Mouse (Mus musculus) intestine, embryonic 15.5 days (tissue): ENCODE results near the gene Slc22a5. TPM values are rescaled to one million over a fixed set of nuclear protein-coding genes. Genes with fewer than 3 reads are reported as not detected.
A peak's percentile ranks its signal among the peaks of the same experiment; 100 is the strongest.
"Not testable (repeated sequence)": the region's sequence is repeated elsewhere in the genome, so short reads cannot be mapped to it uniquely, and the experiment has no call there.

Source experiments
- ATAC-seq: fragments of 200-750 bp; cut with Nextera tagmentation; 2 replicates; pipeline ENCODE4 v1.8.0; 2017; ENCODE audit warnings: moderate TSS enrichment, moderate library complexity
- H3K27ac ChIP-seq: fragments of 300-500 bp; sonication (generic); 2 replicates; pipeline ENCODE4 v1.5.1; 2015; ENCODE audit warnings: mild to moderate bottlenecking, inconsistent platforms
- H3K27me3 ChIP-seq: fragments of 300-500 bp; sonication (generic); replicated peaks from 2 replicates; pipeline ENCODE4 v1.6.1; 2015; ENCODE audit warnings: inconsistent platforms
- H3K36me3 ChIP-seq: fragments of 300-500 bp; sonication (generic); 2 replicates; pipeline ENCODE4 v1.6.1; 2015; ENCODE audit warnings: inconsistent platforms
- H3K4me1 ChIP-seq: fragments of 300-500 bp; sonication (generic); replicated peaks from 2 replicates; pipeline ENCODE4 v1.6.1; 2015; ENCODE audit warnings: inconsistent platforms
- H3K4me2 ChIP-seq: fragments of 300-500 bp; sonication (generic); replicated peaks from 2 replicates; pipeline ENCODE4 v1.6.1; 2015; ENCODE audit warnings: mild to moderate bottlenecking, inconsistent platforms
- H3K4me3 ChIP-seq: fragments of 300-500 bp; sonication (generic); replicated peaks from 2 replicates; pipeline ENCODE4 v1.5.1; 2015; ENCODE audit warnings: inconsistent platforms
- H3K9ac ChIP-seq: fragments of 300-500 bp; sonication (generic); 2 replicates; pipeline ENCODE4 v1.6.1; 2015; ENCODE audit warnings: inconsistent platforms
- H3K9me3 ChIP-seq: fragments of 300-500 bp; sonication (generic); 2 replicates; pipeline ENCODE4 v1.6.1; 2016; ENCODE audit warnings: inconsistent platforms
- WGBS: fragments of 180-500 bp; shearing (Covaris S2); methylation state at CpG from one replicate; pipeline ENCODE4 v1.1.7; 2015; 5-methylcytosine and 5-hydroxymethylcytosine counted together
- polyA plus RNA-seq: library from polyadenylated mRNA; unstranded; fragments of >200 nt; fragmentation: Nextera tagmentation; extraction: Ambion mirVana; gene quantifications from 2 replicates; pipeline ENCODE4 v1.2.1, GENCODE M21; 2015

The Slc22a5 gene
- polyA plus RNA-seq, 1 experiment from 2014 or later = 10.5 TPM

DNA sequence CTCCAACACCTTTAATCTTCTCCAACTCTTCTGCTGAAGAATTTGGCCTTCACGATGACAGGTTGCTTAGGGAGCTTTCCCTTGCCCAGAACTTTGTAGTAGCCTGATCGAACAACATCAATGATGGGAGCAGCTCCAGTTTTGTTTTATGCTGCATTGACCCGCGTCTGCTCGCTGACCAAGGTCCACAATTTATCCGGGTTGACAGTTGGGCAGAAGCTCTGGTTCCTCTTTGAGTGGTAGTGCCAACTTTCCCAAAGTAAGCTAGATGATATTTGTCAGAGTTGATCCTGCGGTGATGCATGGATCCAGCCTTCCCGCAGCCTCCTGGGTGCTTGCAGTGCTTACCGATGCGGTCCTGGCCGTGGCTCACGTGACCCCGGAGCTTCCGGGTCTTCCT lies 11.3 kb upstream of the Slc22a5 start:
- Histone ChIP-seq H3K9me3 (no peaks in the 10 kb centered on the region), H3K27ac (no peak overlapping the region), H3K36me3 (no peaks in the 10 kb centered on the region), H3K4me2 (no peak overlapping the region), H3K9ac (no peak overlapping the region), H3K4me3 (no peak overlapping the region), H3K4me1 (peaks cover 8% of the 10 kb centered on the region), H3K27me3 (no peaks in the 10 kb centered on the region)
- WGBS = 92% methylated on average over 14 of the region's 14 CpGs
- no peak for ATAC-seq

DNA sequence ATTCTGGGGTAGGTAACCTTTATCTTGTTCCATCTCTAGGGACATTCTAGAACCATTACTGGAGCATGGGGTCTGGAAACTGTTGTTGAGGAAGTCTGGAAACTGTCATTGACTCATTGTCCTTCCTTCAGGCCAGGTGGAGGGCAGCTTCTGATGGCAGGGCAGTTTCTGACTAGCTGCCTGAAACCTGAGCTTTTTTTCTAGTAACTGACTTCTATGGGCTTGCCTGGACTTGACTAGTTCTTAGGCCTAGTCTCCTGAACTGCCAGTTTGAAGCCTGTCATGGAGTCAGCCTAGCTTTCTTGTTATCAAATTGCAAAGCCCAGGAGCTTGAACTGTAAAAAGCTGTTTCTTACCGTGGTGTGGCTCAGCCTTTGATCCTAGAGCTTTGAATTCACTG lies 9.5 kb upstream of the Slc22a5 start:
- no peak overlapping the region for H3K27ac ChIP-seq
- no peak overlapping the region for H3K9ac ChIP-seq
- no peaks in the 10 kb centered on the region for H3K27me3 ChIP-seq
- no peak overlapping the region for H3K4me2 ChIP-seq
- H3K4me3 ChIP-seq = no peak overlapping the region
- no peaks in the 10 kb centered on the region for H3K36me3 ChIP-seq
- no peaks in the 10 kb centered on the region for H3K9me3 ChIP-seq
- ATAC-seq = no peak
- peaks cover 8% of the 10 kb centered on the region for H3K4me1 ChIP-seq
- 39% methylated on average over 1 of the region's 1 CpGs for WGBS

DNA sequence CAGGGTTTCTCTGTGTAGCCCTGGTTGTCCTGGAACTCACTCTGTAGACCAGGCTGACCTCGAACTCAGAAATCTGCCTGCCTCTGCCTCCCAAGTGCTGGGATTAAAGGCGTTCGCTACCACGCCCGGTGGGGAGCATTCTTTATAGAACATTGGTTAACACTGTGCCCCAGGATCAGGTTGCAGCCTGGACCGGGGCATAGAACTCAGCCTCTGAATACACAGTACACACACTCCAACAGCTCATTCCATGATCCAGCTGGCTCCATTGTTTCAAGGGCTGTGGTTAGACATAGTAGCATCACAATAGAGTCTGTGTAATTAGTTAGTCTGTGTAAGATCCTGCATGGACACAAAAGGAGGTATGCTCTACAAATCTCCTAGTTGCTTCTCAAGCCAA lies 8.5 kb upstream of the Slc22a5 start:
- Histone ChIP-seq H3K4me1 (peaks cover 8% of the 10 kb centered on the region), H3K4me2 (no peak overlapping the region), H3K4me3 (no peak overlapping the region), H3K9me3 (no peaks in the 10 kb centered on the region), H3K27me3 (no peaks in the 10 kb centered on the region), H3K9ac (no peak overlapping the region), H3K36me3 (no peaks in the 10 kb centered on the region), H3K27ac (no peak overlapping the region)
- ATAC-seq = no peak
- WGBS = 92% methylated on average over 6 of the region's 6 CpGs

DNA sequence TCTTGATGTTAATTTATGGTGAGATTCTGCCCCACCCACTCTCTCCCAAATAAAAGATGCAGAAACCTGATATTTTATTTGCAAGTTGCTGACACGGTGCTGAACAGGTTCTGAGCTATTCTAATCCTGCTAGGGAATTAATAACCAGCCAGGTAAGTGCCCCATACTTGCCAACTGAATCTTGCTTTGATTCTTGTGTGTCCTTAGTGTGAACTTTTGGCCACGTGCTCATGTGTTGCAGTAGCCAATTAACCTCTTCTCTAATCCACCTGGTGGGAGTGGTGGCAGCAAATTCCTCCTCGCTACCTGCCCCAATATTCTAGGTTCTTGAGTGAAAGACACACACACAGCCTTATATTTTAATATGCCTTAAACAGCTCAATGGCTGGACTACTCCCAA lies 7.5 kb upstream of the Slc22a5 start:
- Histone ChIP-seq H3K4me3 (no peak overlapping the region), H3K4me2 (no peak overlapping the region), H3K36me3 (no peaks in the 10 kb centered on the region), H3K27ac (no peak overlapping the region), H3K27me3 (no peaks in the 10 kb centered on the region), H3K9ac (no peak overlapping the region), H3K9me3 (no peaks in the 10 kb centered on the region), H3K4me1 (peaks cover 3% of the 10 kb centered on the region)
- WGBS = 63% methylated on average over 3 of the region's 3 CpGs
- no peak for ATAC-seq

DNA sequence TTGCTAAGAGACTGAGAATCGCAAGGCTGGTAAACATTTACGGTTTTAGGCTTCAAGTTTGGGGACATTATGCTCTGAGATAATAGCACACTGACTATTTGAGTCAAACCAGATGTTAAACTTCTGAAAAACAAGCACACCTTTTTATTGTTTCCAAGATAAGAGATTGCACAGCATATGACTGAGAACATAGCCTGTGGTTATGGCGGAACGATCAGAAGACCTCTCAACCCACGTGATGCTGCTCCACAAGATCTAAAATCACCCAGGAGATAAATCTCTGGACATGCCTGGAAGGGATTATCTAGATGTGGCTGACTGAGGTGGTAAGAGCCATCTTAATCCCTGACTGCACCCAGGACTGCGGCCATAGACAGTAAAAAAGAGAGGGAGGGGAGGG lies 5.5 kb upstream of the Slc22a5 start:
- peak; percentile 65 for ATAC-seq
- Histone ChIP-seq H3K27ac (no peak overlapping the region), H3K27me3 (no peaks in the 10 kb centered on the region), H3K4me2 (no peak overlapping the region), H3K9ac (no peak overlapping the region), H3K4me3 (no peak overlapping the region), H3K4me1 (no peaks in the 10 kb centered on the region), H3K9me3 (no peaks in the 10 kb centered on the region), H3K36me3 (no peaks in the 10 kb centered on the region)
- 44% methylated on average over 6 of the region's 6 CpGs for WGBS

DNA sequence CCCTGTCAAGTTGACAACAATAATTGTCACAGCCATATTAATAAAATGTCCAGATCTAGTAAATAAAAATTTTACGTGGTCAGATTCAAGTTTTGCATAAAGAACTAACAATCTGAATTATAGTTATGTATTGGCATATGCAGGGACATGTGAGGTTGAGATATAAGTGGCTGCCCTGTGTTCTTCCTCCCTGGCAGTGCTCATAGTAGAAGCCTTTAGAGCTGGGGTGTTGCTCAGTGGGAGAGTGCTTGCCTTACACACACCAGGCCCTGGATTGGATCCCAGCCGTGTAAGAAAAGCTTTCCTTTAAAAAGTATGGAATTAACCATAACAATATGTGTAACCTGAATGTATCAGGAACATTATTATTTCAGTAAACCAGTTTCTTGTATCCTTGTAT lies 2.0 kb upstream of the Slc22a5 start:
- Histone ChIP-seq H3K4me2 (no peak overlapping the region), H3K36me3 (no peaks in the 10 kb centered on the region), H3K4me3 (no peak overlapping the region), H3K27me3 (no peaks in the 10 kb centered on the region), H3K4me1 (peaks cover 18% of the 10 kb centered on the region), H3K9me3 (no peaks in the 10 kb centered on the region), H3K27ac (no peak overlapping the region), H3K9ac (no peak overlapping the region)
- WGBS = 67% methylated on average over 2 of the region's 2 CpGs
- no peak for ATAC-seq

DNA sequence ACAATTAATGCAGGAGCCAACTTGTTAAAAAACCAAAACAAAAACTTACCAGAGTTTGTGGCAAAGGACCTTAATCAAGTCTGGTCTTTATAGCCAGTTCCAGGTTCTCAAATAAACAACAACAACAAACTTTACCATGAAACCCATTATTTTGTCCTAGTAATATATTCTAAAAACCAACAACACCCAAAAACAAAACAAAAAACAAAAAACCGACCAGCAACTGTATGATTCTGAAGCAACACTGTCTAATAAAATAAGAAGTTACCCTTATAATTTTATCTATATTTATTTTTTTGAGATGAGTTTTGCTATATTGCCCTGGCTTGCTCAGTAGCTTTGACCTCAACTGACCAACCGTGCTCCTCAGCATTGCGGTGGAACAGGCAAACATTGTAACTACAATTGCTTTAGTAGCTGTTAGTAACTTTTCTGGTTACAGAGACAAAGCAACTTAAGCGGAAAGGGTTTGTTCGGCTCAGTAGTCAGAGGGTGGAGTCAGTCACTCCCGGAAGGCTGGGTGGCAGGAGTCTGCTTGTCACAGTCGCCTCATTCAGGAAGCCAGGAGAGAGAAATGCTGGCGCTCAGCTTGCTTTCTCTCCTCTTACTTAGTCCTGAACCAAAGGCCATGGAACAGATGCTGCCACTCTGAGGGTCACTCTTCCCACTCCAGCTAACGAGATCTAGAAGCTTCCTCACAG lies 1.4 kb upstream of the Slc22a5 start:
- ATAC-seq = no peak
- Histone ChIP-seq H3K27ac (peak overlapping the region; percentile 40; the same call in 1 of the 2 replicates), H3K9me3 (no peaks in the 10 kb centered on the region), H3K27me3 (no peaks in the 10 kb centered on the region), H3K4me3 (no peak overlapping the region), H3K9ac (no peak overlapping the region), H3K4me2 (no peak overlapping the region), H3K4me1 (peaks cover 22% of the 10 kb centered on the region), H3K36me3 (no peaks in the 10 kb centered on the region)
- 48% methylated on average over 9 of the region's 9 CpGs for WGBS

DNA sequence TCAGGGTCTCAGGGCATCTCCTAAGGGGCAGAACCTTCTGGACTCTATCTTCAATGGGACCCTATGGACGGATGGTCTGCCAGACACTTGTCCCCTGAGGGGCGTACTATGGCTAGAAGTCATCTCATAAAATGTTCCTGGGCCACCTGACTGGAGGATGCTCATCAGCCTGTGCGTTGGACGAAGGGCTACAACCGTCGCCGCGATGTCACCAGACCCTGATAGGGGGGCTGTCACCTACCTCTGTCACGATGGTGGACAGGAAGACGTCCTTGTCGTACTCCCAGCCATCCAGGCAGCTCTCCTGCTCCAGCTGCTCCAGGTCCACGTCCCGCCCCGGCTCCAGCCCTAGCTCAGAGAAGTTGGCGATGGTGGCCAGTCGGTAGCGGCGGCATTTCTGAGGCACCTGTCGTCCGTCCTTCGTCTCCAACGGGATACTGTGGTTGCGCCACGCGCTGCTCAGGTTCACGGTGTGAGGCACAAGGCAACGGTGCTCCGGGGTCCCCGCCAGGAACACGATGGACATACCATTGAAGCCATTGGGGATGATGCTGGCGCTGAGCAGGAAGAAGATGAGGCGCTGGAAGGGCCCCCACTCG lies 455 bp downstream of the Slc22a5 start:
- H3K9ac ChIP-seq = peak overlapping the region; percentile 67
- H3K4me1 ChIP-seq = peaks cover 22% of the 10 kb centered on the region
- no peaks in the 10 kb centered on the region for H3K27me3 ChIP-seq
- no peak for ATAC-seq
- H3K9me3 ChIP-seq = no peaks in the 10 kb centered on the region
- H3K4me3 ChIP-seq = peak overlapping the region; percentile 61
- H3K4me2 ChIP-seq = peak overlapping the region; percentile 91
- no peaks in the 10 kb centered on the region for H3K36me3 ChIP-seq
- WGBS = 2% methylated on average over 33 of the region's 33 CpGs
- peak overlapping the region; percentile 66 for H3K27ac ChIP-seq

DNA sequence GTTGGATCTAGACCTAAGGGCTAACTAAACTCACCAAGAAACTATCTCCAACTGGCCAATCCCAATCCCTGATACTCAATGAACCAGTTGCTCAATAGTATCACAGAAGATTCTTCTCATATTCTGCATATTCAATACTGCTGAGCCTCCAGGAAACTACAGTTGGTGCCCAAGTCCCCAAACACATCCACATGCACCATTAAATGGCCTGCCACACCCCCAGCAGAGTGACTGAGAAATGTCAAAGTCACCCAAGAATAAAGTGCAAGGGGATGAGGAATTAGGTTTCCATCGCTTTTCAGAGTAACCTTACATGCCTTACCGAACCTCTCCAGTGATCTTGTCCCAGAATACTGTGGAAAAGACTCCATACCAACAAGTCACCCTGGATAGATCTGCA lies 1.2 kb downstream of the Slc22a5 start:
- H3K4me2 ChIP-seq = peak overlapping the region; percentile 91
- no peak overlapping the region for H3K27ac ChIP-seq
- peak overlapping the region; percentile 61; the same call in 1 of the 2 replicates for H3K4me3 ChIP-seq
- no peaks in the 10 kb centered on the region for H3K27me3 ChIP-seq
- no peak overlapping the region for H3K9ac ChIP-seq
- peaks cover 22% of the 10 kb centered on the region for H3K4me1 ChIP-seq
- H3K9me3 ChIP-seq = no peaks in the 10 kb centered on the region
- no peaks in the 10 kb centered on the region for H3K36me3 ChIP-seq
- no peak for ATAC-seq
- 87% methylated on average over 2 of the region's 2 CpGs for WGBS

DNA sequence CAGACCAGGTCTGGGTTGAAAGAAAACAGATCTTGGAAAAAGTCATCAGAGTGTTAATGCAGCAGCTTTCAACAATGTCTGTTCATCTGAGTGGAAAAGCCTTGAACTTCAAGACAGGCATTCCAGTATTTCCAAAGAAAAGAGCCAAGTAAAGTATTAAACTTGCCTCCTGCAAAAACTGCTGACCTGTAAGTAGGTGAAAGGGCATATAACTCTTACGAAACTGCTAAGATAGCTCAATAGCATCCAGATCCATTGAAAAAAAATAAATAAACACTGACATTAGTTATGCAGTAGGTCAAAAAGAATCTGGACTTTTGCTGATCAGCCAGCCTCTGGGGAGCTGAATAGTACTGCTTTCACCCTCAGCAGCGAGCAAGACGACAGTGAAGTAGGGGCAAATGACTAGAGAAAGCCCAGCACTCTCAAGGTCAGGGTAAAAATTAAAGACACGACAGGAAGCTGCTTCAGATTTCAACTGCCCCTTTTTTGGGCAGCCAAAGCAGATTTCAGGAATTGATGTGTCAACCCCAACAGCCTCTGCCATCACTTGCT lies 2.3 kb downstream of the Slc22a5 start:
- Histone ChIP-seq H3K4me2 (no peak overlapping the region), H3K4me1 (peaks cover 22% of the 10 kb centered on the region), H3K9me3 (no peaks in the 10 kb centered on the region), H3K27me3 (no peaks in the 10 kb centered on the region), H3K27ac (no peak overlapping the region), H3K9ac (no peak overlapping the region), H3K4me3 (no peak overlapping the region), H3K36me3 (no peaks in the 10 kb centered on the region)
- ATAC-seq = no peak
- WGBS = 38% methylated on average over 4 of the region's 4 CpGs

- Histone ChIP-seq H3K36me3 (no peaks in the 10 kb centered on the region), H3K9me3 (no peaks in the 10 kb centered on the region), H3K9ac (no peak overlapping the region), H3K4me3 (no peak overlapping the region), H3K27me3 (no peaks in the 10 kb centered on the region), H3K27ac (no peak overlapping the region), H3K4me1 (peaks cover 22% of the 10 kb centered on the region), H3K4me2 (no peak overlapping the region)
- no peak for ATAC-seq
- 72% methylated on average over 4 of the region's 4 CpGs for WGBS
Observed at GRCm38 (mm10) chr11:53888242-53888641, 3.2 kb downstream of the Slc22a5 start.

- 84% methylated on average over 2 of the region's 2 CpGs for WGBS
- no peaks in the 10 kb centered on the region for H3K36me3 ChIP-seq
- ATAC-seq = no peak
Observed at GRCm38 (mm10) chr11:53883287-53883686, 8.2 kb downstream of the Slc22a5 start.

DNA sequence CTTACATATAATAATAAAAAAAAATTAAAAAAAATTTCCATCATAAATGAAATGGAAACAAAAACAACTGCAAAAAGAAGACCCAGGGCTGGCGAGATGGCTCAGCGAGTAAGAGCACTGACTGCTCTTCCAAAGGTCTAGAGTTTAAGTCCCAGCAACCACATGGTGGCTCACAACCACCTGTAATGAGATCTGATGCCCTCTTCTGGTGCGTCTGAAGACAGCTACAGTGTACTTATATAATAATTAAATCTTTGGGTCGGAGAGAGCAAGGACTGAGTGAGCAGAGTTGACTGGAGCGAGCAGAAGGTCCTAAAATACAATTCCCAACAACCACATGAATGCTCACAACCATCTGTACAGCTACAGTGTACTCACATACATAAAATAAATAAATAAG lies 13.4 kb downstream of the Slc22a5 start:
- ATAC-seq, H3K27ac ChIP-seq, H3K36me3 ChIP-seq, H3K4me2 ChIP-seq, H3K4me1 ChIP-seq, H3K9me3 ChIP-seq, H3K4me3 ChIP-seq, H3K27me3 ChIP-seq, H3K9ac ChIP-seq: not testable (repeated sequence)
- WGBS = 86% methylated on average over 5 of the region's 5 CpGs

More at GRCm38 (mm10) chr11:53883287-53883686, 8.2 kb downstream of the Slc22a5 start:
- Histone ChIP-seq H3K4me1 (peaks cover 2% of the 10 kb centered on the region; the same call in 1 of the 2 replicates), H3K27ac (no peak overlapping the region), H3K4me2 (no peak overlapping the region), H3K27me3 (no peaks in the 10 kb centered on the region), H3K4me3 (no peak overlapping the region), H3K9ac (no peak overlapping the region), H3K9me3 (no peaks in the 10 kb centered on the region)
